Mouse (Mus musculus): ENCODE results near the gene Cyld.

Gene Cyld

GRCm38 (mm10) chr8:88792691-88793323, 96.0 kb downstream of the Cyld start:
- no peak for DNase-seq (ENCODE audit: low read depth, low spot score)

GRCm38 (mm10) chr8:88793324-88793722, 96.5 kb downstream of the Cyld start:
- DNase-seq (ENCODE audit: low read depth, low spot score): no peak

- no peak for DNase-seq (ENCODE audit: low read depth, low spot score)
Measured at GRCm38 (mm10) chr8:88793746-88794614, 97.2 kb downstream of the Cyld start.

GRCm38 (mm10) chr8:88794615-88794907, 97.7 kb downstream of the Cyld start:
- no peak for DNase-seq (ENCODE audit: low read depth, low spot score)

- DNase-seq (ENCODE audit: low read depth, low spot score): no peak
Measured at GRCm38 (mm10) chr8:88795896-88796295, 99.1 kb downstream of the Cyld start.

- DNase-seq (ENCODE audit: low read depth, low spot score): no peak
Measured at GRCm38 (mm10) chr8:88796651-88797050, 99.8 kb downstream of the Cyld start.
